Mouse (Mus musculus) mouse trophoblast stem cell (cell line): ENCODE results near the gene Edar.

Experiments
- in situ Hi-C, 2 experiments: fragments of 300-500 bp; cut with MseI, MboI; formaldehyde crosslinking; loops; 2 replicates in 1 of 2; 3 replicates in 1 of 2; pipeline ENCODE4 v1.15.1; 2025

Edar gene

GRCm38 (mm10) chr10:58601946-58602345, 73.5 kb downstream of the Edar start:
- in situ Hi-C loops: no loop called here

- in situ Hi-C loops: no loop called here
Measured at GRCm38 (mm10) chr10:58601431-58601901, 74.0 kb downstream of the Edar start.

DNA sequence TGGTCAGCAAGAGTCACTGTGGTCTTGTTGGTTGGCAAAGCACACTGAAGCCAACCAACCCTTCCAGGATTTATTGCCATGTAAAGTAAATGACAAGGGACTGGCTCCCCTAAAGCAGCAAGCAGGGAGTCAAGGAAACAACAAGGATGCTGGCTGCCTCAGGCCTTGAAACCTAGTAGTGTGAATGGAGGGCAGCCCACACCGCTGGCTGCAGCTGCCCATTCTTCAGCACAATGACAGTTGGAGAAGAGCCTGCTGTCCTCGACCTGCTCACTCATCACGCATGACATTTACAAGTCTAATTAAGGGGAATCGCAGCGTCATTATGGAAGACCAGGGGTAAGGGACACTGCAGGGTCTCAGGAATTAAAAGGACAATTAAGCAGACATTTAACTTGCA, 74.5 kb downstream of the Edar start:
- in situ Hi-C loops: no loop called here

DNA sequence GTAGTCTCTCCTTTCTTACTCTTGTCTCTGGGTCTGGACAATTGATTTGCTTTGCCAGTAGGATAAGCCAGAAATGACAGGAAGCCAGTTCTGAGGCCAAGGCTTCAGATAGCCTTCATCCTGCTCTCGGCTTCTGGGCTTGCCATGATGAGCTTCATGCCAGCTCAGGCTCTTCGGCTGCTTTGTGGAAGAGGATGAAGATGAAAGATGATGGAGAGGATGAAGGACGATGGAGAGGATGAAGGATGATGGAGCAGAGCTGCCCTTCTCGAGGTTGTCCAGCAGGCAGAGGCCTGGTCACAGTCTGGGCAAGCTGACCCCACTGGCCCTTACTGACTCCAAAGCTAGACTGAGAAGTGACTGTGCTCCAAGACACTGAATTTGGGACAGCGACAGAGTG, 75.3 kb downstream of the Edar start:
- in situ Hi-C loops: no loop called here

GRCm38 (mm10) chr10:58595821-58596220, 79.6 kb downstream of the Edar start:
- in situ Hi-C loops: loop anchor here in 1 of 2 experiments (25.0 kb wide), 1 partner anchor 1159 kb away; no protein-coding TSS in a partner anchor

DNA sequence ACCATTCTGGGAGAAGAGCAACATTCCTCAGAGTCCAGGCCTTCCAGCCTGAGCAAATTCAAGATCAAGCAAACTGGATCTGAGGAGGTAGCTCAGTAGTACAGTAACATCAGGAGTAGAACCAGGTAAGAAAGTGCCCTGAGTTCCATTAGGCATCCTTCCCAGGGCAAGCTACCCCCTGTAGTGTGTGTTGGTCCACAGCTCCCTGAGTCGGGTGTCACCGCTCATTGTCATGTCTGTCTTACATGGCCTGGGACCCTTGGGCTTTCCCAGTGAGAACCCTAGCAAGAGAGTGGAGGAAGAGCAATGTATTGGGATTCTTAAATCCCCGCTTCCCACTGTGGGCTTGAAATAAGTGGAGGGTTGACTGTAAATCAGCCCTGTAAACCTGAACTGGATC, 80.3 kb downstream of the Edar start:
- in situ Hi-C loops: loop anchor here in 1 of 2 experiments (25.0 kb wide), 1 partner anchor 1158 kb away; no protein-coding TSS in a partner anchor

DNA sequence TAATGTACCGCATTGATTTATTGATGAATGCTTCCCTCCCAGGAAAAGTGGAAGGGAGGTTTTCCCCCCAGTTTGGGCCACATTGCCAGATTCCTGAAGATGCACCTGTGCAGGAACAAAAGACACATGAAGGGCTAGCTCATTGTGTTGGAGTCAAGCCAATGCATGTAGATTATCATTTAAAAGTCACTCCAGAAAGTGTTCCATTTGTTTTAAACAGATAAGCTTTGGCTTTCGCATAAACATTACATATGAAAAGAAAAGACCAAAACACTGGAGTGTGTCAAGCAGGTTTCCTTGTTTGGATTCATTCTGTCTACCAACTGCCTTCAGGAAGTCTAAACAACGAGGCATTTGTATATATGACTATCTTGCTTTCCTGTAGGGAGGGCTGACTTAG, 81.0 kb downstream of the Edar start:
- in situ Hi-C loops: loop anchor here in 1 of 2 experiments (25.0 kb wide), 1 partner anchor 1157 kb away; no protein-coding TSS in a partner anchor

GRCm38 (mm10) chr10:58585427-58586223, 89.8 kb downstream of the Edar start:
- in situ Hi-C loops: loop anchor here in 1 of 2 experiments (25.0 kb wide), 1 partner anchor 1148 kb away; no protein-coding TSS in a partner anchor

DNA sequence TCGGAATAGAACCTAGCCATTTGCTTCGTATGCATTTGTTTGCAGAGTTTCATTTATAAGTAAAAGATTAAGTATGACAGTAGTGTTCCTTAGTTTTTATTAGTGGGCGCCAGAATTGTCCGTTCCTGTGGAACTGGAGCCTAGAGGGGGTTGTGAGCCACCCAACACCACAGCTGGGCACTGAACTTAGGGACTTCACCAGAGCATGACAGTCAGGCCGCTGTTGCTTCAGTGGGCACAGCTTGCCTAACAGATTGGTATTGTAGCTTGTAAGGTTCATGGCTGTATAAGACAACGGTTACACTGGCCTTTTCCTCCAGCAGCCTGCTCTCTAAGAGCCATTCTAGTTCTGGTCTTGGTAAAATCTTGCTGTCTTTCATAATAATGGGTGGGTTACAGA, 114.9 kb downstream of the Edar start:
- in situ Hi-C loops: no loop called here

- in situ Hi-C loops: no loop called here
Measured at GRCm38 (mm10) chr10:58559901-58560300, 115.6 kb downstream of the Edar start.

DNA sequence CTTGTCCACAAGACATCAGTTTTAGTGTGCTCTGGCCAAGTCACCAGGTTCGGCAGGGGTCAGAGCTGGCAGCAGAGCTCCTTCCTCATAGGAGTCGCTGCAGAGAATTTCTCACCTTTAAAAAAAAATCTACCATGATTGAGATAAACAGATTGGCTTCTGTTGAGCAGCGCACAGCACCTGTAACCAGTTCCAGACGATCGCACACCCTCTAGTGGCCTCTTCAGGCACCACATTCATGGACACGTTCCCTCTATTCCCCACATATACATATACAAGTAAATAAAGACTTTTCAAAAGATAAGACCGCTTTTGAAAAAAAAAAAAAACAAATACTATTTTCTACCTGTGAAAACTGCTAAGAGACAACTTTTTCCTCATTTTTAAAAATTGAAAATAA, 116.4 kb downstream of the Edar start:
- in situ Hi-C loops: no loop called here

DNA sequence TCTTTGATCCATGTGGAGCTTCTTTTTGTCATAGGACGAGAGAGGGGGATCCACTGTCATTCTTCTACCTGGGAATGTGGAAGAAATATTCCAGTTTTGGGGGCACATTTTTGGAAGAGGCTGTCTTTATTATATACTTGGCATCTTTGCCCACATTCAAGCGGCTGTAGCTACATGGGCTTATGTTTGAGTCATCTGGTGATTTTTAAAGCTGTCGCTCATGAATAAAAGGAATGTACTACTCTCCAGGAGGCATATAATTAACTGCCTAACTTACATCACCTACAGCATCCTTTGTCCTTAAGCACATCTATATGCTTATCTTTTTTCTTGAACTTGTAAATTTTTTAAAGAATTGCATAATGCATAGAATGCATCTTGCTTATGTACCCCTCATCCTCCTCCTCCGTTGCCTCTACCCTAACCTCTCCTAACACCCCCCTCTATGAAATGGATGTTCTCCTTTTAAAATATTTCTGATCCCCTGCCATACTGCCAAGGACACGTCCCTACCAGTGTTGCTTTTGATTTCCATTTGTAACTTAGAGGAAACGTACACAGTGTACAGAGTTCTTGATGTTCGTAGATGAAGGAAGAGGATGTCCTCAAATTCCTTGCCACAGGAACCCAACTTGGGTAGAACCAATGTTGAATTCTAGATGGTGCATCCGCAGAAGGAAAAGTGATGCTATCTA, 120.6 kb downstream of the Edar start:
- in situ Hi-C loops: no loop called here
